Comparison of ENCODE assay signal across 15 mouse cellular contexts in genomic region chr3:54508906-54509305, GRCm38 (mm10).
"Had no signal": no experiment of that assay in that cellular context is flagged by ENCODE, and none has a peak within 500 bp of the region (broad histone marks: within the 10 kb centered on the region; RNA-seq: fewer than 3 reads in every experiment).

No protein-coding gene starts in this region.

- H3K27ac ChIP-seq: neural tube, embryonic 15.5 days; stomach, embryonic 15.5 days; stomach, postnatal 0 days had no signal

- H3K4me3 ChIP-seq: neural tube, embryonic 15.5 days; stomach, embryonic 15.5 days had no signal

- DNase-seq: retina, postnatal 1 day; right cerebral cortex, adult 18-20 months; right cerebral cortex, postnatal 14 days; right cerebral cortex, postnatal 25 days; right cerebral cortex, postnatal 4 days; spleen, adult 18-20 months; thymus, adult 18-20 months; thymus, adult 2 months; thymus, postnatal 14 days; thymus, postnatal 25 days; thymus, postnatal 36 days; thymus, postnatal 4 days had no signal

- H3K4me1 ChIP-seq: neural tube, embryonic 15.5 days; stomach, embryonic 15.5 days had no signal
